Mouse (Mus musculus): ENCODE data around the gene Gm7579. TPM values are rescaled to one million over a fixed set of nuclear protein-coding genes. Genes with fewer than 3 reads are reported as not detected.

Gm7579 gene
- total RNA-seq, 2 experiments from 2014 or later = not detected

Other genes with a start within 250 kb of the Gm7579 start
- gene Mob2, start 150.8 kb upstream of the Gm7579 start, total RNA-seq (2021) = 10 to 100 TPM; 43.6 to 43.8 TPM
- gene Dusp8, start 116.0 kb upstream of the Gm7579 start, total RNA-seq (2021) = 10 to 100 TPM; 33.2 to 46.2 TPM
- not detected for gene Gm45618, start 91.1 kb upstream of the Gm7579 start, total RNA-seq (2021)
- not detected for gene Gm39115, start 75.8 kb upstream of the Gm7579 start, total RNA-seq (2021)
- not detected for gene Gm45337, start 67.3 kb upstream of the Gm7579 start, total RNA-seq (2021)
- not detected for gene Gm29735, start 54.7 kb upstream of the Gm7579 start, total RNA-seq (2021)
- not detected for gene Gm4553, start 46.1 kb upstream of the Gm7579 start, total RNA-seq (2021)
- gene Krtap5-2, start 35.9 kb upstream of the Gm7579 start, total RNA-seq (2021) = not detected
- not detected for gene Gm10153, start 21.5 kb upstream of the Gm7579 start, total RNA-seq (2021)
- not detected for gene Krtap5-3, start 10.5 kb upstream of the Gm7579 start, total RNA-seq (2021)
- not detected for gene Krtap5-5, start 18.1 kb downstream of the Gm7579 start, total RNA-seq (2021)
- not detected for gene Gm40460, start 29.2 kb downstream of the Gm7579 start, total RNA-seq (2021)
- gene Gm2431, start 46.5 kb downstream of the Gm7579 start, total RNA-seq (2021) = not detected
- gene Gm4559, start 62.5 kb downstream of the Gm7579 start, total RNA-seq (2021) = not detected
- gene Krtap5-1, start 85.3 kb downstream of the Gm7579 start, total RNA-seq (2021) = not detected
- gene Krtap5-4, start 91.7 kb downstream of the Gm7579 start, total RNA-seq (2021) = not detected
- gene Ifitm10, start 161.9 kb downstream of the Gm7579 start, total RNA-seq (2021) = 1 to 10 TPM; 1.8 to 2.0 TPM
- gene Gm49369, start 170.8 kb downstream of the Gm7579 start, total RNA-seq (2021) = 1 to 10 TPM in 1 of 2 experiments, under 1 TPM in 1; 0.72 to 8.2 TPM
- gene Ctsd, start 176.2 kb downstream of the Gm7579 start, total RNA-seq (2021) = 100 to 1,000 TPM; 830 to 843 TPM
- not detected for gene Syt8, start 223.0 kb downstream of the Gm7579 start, total RNA-seq (2021)
- gene Tnni2, start 229.9 kb downstream of the Gm7579 start, total RNA-seq (2021) = 1 to 10 TPM; 1.6 to 3.4 TPM
- 10 to 100 TPM; 31.7 to 40.4 TPM for gene Lsp1, start 248.9 kb downstream of the Gm7579 start, total RNA-seq (2021)

All from heart, postnatal 36 days (tissue).